Mouse (Mus musculus): ENCODE measurements around the gene Abl1.

Gene Abl1

GRCm38 (mm10) chr2:31822524-31823371 lies 134.6 kb downstream of the Abl1 start:
- DNase-seq (ENCODE audit: extremely low spot score, low spot score), result peak; percentile 43

GRCm38 (mm10) chr2:31823933-31824730 lies 136.0 kb downstream of the Abl1 start:
- no peak for DNase-seq (ENCODE audit: extremely low spot score, low spot score)

GRCm38 (mm10) chr2:31825469-31825911 lies 137.3 kb downstream of the Abl1 start:
- no peak for DNase-seq (ENCODE audit: extremely low spot score, low spot score)

GRCm38 (mm10) chr2:31826094-31827085 lies 138.2 kb downstream of the Abl1 start:
- DNase-seq (ENCODE audit: extremely low spot score, low spot score), result no peak

GRCm38 (mm10) chr2:31827877-31828276 lies 139.7 kb downstream of the Abl1 start:
- DNase-seq (ENCODE audit: extremely low spot score, low spot score), result no peak

- no peak for DNase-seq (ENCODE audit: extremely low spot score, low spot score)
These were observed 140.2 kb downstream of the Abl1 start for GRCm38 (mm10) chr2:31828311-31828825.

GRCm38 (mm10) chr2:31836091-31836490 lies 147.9 kb downstream of the Abl1 start:
- no peak for DNase-seq (ENCODE audit: extremely low spot score, low spot score)

- no peak for DNase-seq (ENCODE audit: extremely low spot score, low spot score)
These were observed 148.8 kb downstream of the Abl1 start for GRCm38 (mm10) chr2:31836985-31837384.

- DNase-seq (ENCODE audit: extremely low spot score, low spot score), result no peak
These were observed 150.7 kb downstream of the Abl1 start for GRCm38 (mm10) chr2:31838868-31839267.

GRCm38 (mm10) chr2:31844729-31845136 lies 156.6 kb downstream of the Abl1 start:
- peak; percentile 35 for DNase-seq (ENCODE audit: extremely low spot score, low spot score)

GRCm38 (mm10) chr2:31845512-31845895 lies 157.3 kb downstream of the Abl1 start:
- DNase-seq (ENCODE audit: extremely low spot score, low spot score), result peak; percentile 44

GRCm38 (mm10) chr2:31845896-31846691 lies 157.9 kb downstream of the Abl1 start, which contains the start of gene Fibcd1:
TSS of gene Fibcd1 (minus strand) at chr2:31846005.
- DNase-seq (ENCODE audit: extremely low spot score, low spot score), result peak; percentile 63

GRCm38 (mm10) chr2:31846692-31847660 lies 158.8 kb downstream of the Abl1 start:
- peak; percentile 57 for DNase-seq (ENCODE audit: extremely low spot score, low spot score)

GRCm38 (mm10) chr2:31847908-31848307 lies 159.7 kb downstream of the Abl1 start:
- peak; percentile 30 for DNase-seq (ENCODE audit: extremely low spot score, low spot score)

- no peak for DNase-seq (ENCODE audit: extremely low spot score, low spot score)
These were observed 162.0 kb downstream of the Abl1 start for GRCm38 (mm10) chr2:31850141-31850540.

All from neural tube, embryonic 10.5 days (tissue).